Mouse (Mus musculus) adrenal gland, postnatal 4 days (tissue): ENCODE results near the gene Tmem110. TPM values are rescaled to one million over a fixed set of nuclear protein-coding genes. Genes with fewer than 3 reads are reported as not detected.

Experiments used
- DNase-seq, 2 experiments: peaks; one replicate each; pipeline ENCODE4 v3.0.0; 2021 to 2022; ENCODE audit warnings: low spot score in 2 of 2, mixed read lengths in 2 of 2
- total RNA-seq, 2 experiments: library from RNA; stranded (reverse); gene quantifications; 2 replicates each; pipeline ENCODE4 v1.2.3; 2021

Gene Tmem110
- total RNA-seq, 2 experiments from 2014 or later: 22.2 to 24.4 TPM

DNA sequence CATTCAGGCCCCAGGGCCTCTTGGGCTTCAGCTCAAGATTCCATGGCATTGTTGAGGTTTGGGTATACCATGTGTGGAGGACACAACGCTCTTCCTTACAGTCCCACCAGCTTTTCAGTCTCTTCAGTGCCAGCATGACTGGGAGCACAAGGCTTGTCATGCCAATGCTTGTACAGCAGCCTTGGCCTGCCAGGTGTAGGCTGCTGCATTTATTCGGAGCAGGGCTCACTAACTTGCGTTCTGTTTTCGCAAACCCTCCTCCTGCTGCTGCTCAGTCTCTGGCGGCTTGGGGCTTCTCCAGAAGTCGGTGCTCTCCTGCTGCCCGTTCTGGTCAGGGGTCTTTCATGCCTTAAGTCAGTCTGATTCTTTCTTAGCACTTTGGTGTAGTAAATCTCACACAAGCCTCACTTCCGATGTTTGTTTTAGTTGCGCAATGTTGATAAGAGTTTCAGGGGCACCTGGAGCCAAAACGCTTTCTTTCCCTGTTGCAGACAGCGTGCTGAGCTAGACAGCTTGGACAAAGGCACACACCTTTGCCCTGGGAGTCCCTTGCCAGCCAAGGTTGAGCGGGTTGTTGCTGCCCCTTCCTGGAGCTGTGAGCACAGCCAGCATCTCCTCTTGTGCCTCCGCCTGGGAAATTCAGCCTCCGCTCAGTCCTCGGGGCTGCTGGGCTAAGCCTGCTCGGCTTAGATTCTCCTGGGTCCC, 36.2 kb downstream of the Tmem110 start:
- DNase-seq: no peak

DNA sequence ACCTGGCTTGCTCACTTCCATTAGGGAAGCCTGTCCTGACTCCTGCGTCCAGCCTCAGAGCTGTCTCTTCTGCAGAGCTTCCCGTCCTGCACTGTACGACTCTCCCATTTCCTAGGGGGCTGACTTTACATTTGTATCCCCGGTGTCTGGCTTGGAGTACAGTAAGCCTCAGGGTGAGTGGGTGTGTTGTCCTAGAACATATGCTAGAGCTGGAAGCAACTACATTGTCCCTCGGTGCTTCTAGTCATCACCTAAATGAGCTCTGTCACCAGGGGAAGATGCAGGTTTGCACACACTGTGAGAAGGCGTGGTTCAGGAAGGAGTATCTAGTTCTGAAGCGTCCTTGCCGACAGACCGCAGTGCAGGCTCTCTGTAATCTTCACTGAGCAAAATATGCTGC, 37.0 kb downstream of the Tmem110 start:
- DNase-seq: no peak

DNA sequence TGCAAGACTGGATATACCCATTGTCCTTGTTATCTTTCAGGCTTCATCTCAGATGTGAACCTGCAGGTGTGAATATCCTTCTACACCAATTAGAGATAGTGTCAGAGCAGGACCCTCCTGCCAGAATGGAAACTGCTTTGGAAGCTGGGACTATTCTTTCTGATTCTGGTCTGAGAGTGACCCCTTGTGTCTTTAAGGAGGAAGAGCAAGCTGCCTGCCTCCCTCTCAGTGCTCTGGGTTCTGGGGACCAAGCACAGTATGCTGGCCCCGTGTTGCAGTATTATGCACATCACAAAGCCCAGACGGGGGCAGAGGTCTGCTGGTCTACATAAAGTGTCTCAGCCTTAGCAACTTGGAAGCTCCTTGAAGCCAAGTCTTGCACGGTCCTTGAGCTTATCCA, 39.9 kb downstream of the Tmem110 start:
- no peak for DNase-seq

DNA sequence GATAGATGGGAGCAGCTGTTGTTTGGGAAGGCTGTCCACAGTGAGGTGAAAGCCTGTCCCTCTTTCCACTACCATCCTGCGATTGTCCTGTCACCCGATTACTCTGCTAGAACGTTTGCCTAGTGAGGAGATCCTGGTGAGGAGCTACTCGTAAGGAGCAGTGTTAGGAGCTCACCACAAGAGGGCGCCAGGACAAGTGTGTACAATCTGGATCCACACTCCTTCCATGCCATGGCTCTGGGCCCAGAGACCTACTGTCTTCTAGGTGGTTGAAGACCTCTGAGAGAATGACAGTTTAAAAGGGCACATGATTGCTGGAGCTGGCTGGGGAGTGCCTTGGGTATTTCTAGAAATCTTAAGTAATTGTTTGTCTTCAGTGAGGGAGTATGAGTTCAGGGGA, 41.7 kb downstream of the Tmem110 start:
- peak; percentile 31 to 61 for DNase-seq

DNA sequence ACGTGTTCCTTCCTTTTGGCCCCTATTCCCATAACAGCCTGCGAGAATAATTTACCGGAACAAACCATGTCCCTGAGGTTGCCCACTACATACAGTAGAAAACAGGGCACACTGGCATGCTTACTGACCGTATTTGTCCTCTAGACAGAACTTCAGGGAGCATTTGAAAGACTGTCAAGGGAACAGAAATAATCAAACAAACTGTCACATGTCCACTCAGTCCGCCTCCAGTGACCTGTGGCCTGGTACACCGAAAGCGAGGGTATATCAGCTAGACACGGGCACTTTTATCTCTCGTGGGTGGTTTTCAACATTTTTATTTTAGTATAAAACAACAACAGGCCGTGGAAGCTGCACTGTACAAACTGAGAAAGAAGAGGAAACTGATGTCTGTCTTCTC, 43.4 kb downstream of the Tmem110 start:
- no peak for DNase-seq

DNA sequence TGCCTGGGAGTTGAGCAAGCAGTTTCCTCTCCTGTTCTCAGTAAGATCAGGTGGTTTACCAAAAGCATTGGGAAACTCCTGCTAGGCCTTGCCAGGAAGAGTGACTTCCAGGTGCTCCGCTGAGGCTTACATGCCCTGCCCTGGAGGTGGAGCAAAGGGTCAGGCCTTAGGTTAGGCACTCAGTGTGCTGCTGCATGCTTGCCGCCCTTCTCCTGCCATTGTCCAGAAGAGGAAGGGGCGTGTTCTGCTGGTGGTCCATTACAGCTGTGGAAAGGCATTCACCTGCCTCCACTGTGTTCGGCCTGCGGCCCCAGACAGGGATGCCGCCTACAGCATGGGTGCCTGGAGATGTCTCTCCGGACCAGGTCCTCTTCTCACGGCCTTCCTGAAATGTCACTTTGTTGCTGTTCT, 44.0 kb downstream of the Tmem110 start:
- DNase-seq: no peak

DNA sequence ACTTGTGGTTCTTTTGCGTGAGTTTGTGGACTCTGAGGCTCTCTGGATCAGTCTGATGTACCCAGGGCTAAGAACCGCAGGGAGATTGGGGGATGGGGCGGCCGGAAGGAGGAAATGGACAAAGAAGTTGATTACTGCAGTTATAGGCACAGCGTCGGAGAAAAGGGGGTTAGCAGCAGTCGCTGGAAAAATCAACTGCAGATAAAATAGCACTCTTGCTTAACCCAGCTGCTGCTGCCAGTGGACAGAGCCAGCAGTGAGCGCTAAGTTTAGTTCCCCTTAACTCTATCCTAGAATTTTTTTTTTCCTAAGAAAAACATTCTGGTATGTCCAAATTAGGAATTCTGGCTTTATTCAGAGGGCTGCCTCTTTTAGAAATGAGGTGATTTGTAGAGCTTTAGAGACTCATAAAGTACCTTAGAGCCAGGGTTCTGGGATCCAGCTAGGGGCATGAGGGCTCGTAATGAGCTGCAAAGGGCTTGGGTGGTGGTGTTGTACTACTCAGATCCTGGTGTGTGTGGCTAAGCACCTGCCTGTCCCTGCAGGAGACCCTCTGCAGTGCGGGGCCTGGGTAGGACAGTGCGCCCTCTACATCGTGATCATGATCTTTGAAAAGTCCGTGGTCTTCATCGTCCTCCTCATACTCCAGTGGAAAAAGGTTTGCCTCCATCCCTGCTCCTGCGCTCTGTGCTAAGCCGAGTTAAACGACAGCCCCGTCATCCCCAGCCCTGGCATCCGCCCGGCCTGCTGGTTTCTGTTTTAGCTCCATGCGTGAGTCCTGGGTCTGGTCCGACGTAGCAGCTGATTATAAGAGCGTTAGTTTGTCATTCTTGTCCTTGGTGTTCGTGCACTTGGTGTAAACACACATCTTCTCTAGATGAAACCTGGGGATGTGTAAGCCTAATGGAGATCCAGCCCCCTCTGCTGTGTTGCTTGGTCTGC, 45.1 kb downstream of the Tmem110 start:
- DNase-seq: no peak

DNA sequence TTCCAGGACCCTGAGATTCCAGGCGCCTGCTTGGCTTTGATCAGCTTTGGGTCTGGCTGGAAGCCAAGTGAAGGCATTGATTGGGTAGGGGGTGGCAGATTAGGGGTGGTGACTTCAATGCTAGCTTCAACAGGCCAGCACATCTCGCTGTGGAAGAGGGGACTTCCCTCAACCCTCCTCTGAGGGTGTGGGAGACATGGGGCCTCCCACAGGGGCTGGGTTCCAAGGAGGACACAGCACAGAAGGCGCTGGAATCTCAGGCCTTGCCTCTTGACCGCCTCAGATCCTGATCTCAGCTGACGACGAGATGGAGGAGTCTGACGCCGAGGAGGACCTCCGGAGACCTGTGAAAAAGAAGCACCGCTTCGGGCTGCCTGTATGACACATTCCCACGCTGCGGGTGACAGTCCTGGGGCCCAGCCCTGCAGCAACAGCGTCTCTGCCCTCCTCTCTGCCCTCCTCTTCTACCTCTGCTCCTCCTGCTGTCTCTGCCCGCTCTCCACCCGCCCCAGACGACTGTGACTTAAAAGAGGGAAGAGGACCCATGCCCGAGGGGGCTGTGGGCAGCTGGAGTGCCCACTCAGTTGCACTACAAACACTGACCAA, 48.8 kb downstream of the Tmem110 start:
- DNase-seq: no peak

- no peak for DNase-seq
These were observed 49.9 kb downstream of the Tmem110 start for GRCm38 (mm10) chr14:30875130-30875865.

DNA sequence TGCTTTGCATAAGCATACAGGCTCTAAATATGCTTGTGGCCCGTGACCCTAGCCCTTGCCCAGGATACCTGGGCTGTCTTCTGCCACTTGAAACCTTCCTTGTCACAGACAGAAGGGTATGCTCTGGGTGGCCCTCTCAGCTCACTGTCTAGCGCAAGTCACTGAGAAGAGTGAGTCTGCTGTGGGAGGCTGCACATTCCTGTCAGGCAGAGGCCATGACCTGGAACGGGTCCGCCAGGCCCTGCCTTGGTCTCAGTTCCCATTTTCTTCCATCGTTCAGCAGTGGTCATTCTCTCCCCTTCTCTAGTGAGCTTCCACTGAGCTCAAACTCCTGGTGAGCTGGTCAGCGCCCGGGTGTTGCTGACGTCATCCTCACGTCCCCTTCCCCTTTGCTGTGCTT, 50.6 kb downstream of the Tmem110 start:
- DNase-seq: no peak

DNA sequence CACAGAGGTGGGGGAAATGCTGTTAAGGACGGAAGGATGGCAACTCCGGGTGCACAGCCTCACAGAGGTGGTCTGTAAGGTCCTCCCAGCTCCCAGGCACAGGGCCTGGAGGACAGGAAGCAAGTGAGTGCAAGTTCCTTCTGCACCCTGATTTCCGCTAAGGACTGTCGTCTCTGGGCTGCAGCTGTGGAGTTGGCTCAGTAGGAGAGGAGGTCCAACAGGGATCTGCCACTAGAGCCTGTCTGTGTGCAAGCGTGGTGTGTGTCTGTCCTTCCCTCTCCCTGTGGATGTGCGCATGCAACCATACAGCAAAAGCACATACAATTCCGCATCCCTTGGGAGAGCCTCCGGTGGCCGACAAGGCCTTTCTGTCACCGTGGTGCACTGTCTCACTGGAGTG, 51.1 kb downstream of the Tmem110 start:
- DNase-seq: no peak

DNA sequence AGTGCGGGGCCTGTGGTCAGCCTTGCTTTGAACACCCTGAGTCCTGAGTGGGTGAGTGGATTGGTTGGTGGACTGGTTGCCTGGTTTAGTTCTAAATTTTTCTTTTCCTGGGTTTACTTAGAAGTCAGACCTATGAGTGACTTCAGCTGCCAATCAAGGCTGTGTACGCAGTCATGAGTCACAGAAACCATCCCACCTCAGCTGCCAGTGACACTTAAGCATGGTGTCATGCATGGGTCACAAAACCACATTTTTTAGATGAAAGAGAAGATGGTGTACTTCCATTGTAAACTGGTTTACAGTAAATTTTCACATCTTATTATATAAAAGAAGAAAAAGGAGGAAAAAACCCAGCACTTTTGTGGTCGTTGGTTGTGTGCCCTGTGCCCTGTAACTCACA, 52.4 kb downstream of the Tmem110 start:
- DNase-seq: no peak

DNA sequence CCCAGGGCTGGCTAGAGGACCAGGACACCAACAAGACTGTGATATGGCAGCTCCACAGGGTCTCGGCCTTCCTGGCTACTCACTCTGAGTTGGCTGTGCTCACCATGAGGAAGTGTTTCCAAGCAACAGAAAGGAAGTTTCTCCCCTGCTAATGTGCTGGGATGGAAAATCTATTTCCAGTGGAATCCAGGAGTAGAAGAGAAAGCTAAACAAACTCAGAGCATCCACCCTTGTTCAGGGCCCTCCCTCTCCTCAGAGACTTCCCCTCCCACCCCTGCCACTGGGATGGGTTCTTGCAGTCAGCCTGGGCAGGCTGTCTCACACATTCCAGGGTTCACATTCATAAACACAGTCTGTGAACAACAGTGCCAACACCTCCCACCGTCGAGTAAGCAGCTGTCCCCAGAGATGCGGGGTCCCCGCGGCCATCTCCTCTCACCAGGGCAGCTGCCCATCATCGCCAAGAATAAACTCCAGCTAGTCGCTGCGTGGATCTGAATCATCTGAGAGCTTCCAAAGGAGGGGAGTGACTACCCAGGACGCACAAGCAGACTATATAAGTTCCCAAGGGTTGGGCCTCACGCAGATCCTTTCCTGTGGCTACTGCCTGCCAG, 53.7 kb downstream of the Tmem110 start, which contains the start of gene Mustn1:
Gene Mustn1 (plus strand): TSS at position 243 of the 614 bp plus-strand sequence.
- no peak for DNase-seq

DNA sequence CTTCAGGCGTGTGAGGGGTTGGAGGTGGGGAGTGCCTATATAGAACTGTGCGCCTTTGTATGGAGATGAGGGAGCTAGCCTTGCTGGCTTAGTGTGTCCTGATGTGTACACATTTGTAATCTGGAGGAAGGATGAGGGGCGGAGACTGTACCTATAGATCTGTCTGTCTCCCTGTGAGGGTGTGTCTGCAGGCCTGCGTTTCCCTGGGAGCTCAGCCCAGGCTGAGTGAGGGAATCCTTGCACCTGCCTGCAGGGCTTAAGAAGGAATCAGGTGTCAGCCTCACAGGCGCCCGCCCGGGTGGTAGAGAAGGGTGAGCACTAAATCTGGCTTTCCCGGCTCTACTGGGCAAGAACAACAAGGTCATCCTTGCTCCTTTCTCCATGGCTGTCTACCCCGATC, 54.4 kb downstream of the Tmem110 start:
- DNase-seq: no peak

- DNase-seq: no peak
These were observed 54.9 kb downstream of the Tmem110 start for GRCm38 (mm10) chr14:30880251-30880650.

DNA sequence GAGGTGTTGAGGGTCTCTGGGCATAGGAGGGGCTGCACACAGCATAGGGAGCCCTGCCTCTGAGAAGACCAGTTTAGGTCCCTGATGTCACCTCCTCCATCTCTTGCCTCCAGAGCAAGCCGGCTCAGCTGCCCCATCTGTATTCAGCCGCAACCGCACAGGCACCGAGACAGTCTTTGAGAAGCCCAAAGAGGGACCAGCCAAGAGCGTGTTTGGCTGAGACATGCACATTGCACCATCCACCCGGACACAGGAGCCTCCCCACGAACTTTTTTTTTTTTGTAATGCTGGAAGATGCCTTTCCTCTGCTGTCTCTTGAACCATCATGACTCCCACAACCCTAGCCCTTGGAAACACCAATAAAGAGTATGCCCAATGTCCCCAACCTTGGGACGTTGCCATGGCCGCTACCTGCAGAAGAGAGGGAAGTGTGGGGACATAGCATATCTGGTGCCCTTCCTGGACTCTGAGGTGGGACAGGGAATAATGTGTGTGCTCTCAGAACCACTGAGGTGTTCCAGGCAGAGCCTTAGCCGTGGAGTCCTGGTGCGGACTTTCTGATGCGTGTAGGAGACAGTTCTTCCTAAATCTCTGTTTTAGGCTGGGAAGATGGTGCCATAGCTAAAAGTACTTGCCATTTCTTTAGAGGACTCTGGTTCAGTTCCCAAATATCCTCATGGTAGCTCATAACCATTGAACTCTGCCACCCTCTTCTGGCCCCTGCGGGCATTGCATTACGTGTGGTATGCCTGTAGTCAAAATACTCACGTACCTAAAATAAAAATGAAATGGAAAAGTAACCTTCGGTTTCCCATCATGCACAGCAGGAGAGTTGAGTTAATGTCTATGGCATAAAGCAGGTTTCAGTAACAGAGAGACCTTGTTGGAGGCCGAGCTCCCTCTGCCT, 55.7 kb downstream of the Tmem110 start:
- no peak for DNase-seq

DNA sequence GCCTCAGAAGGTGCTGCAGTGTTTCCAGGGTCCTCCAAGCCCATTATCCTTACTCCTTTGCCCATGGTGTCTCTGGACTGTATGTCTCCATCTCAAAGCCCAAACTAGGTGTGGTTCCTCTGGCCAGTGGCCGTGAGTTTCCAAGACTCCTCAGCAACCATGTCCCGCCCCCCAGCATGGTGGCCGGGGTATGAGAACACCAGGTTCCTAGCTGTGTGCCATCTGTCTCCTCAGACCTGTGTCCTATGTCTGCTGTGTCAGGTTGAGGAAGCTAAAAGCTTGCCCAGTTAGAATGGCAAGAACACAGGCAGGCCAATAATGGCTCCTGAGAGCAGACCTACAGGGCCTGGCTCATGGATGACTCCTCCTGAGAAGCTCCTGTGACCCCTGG, 56.3 kb downstream of the Tmem110 start:
- DNase-seq: no peak

GRCm38 (mm10) chr14:30885298-30885697, 59.9 kb downstream of the Tmem110 start:
- DNase-seq: no peak

- DNase-seq: no peak
These were observed 60.8 kb downstream of the Tmem110 start, which contains the start of gene Itih4 for GRCm38 (mm10) chr14:30886204-30886603. Gene Itih4, plus strand, starts transcription at chr14:30886476.
